Mouse (Mus musculus): ENCODE data around the gene Rhobtb1.

DNA sequence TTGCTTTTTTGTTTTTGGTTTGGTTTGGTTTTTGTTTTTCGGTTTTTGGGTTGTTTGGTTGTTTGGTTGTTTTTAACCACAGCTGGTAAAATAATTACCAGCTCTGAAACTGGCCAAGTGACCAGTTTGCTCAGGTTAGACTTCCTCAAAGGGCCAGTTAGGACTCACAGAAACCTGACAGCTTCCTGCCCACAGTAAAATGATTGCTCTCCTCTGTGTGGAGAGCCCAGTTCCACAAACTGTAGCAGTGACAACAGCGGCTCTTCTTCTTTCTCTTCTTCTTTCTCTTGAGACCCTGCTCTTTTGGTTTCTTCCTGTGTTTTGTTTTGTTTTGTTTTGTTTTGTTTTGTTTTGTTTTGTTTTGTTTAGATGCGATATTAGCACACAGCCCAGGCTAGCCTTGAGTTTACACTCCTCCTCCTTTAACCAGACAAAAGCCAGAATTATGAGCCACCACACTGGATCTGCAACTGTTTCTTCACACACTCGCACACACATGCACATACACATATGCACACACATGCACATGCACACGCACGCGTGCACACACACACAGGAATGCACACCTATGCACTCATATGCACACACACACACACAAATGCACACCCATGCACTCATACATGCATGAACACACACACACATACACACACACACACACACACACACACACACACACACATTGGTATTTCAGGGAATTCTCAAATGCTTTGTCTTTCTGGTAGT lies 96.2 kb downstream of the Rhobtb1 start:
- TF ChIP-seq CTCF (IDR thresholded peaks at IDR 0.05; ENCODE audit: low read depth, low read length): no peak
- no peak for TF ChIP-seq POLR2A (IDR thresholded peaks at IDR 0.05; ENCODE audit: borderline replicate concordance, low read depth, low read length)
